In genomic region chr10:95394819-95395812, GRCm38 (mm10) we compare ENCODE assay signal across 8 mouse cellular contexts. TPM values are rescaled to one million over a fixed set of nuclear protein-coding genes. Genes with fewer than 3 reads are reported as not detected.
A peak's percentile ranks its signal among the peaks of the same experiment; 100 is the strongest.
DNase-seq lines count a peak whose midpoint lies in the region; ATAC-seq and TF ChIP-seq lines count a peak whose summit lies in the region.

No protein-coding gene starts in this region.

- H3K27ac ChIP-seq in hindbrain, embryonic 16.5 days (ENCODE audit: low read depth, low read length): no peak overlapping the region
- H3K27ac ChIP-seq in hindbrain, embryonic 14.5 days: no peak overlapping the region
- no peak overlapping the region for H3K27ac ChIP-seq in CH12.LX (ENCODE audit: insufficient read depth, low read depth)
- no peak overlapping the region for H3K27ac ChIP-seq in heart, embryonic 16.5 days (ENCODE audit: low read length)
- peak overlapping the region; percentile 75 for H3K27ac ChIP-seq in lung, embryonic 15.5 days

- H3K4me2 ChIP-seq in hindbrain, embryonic 16.5 days (ENCODE audit: low read length): peak overlapping the region; percentile 14
- H3K4me2 ChIP-seq in hindbrain, embryonic 14.5 days (replicated peaks): no peak overlapping the region
- peak overlapping the region; percentile 100 for H3K4me2 ChIP-seq in CH12.LX (ENCODE audit: insufficient read depth, low read depth, poor library complexity, severe bottlenecking)
- H3K4me2 ChIP-seq in heart, embryonic 16.5 days (ENCODE audit: low read depth, low read length): peak overlapping the region; percentile 60
- peak overlapping the region; percentile 55 for H3K4me2 ChIP-seq in lung, embryonic 15.5 days

- H3K36me3 ChIP-seq in hindbrain, embryonic 16.5 days (ENCODE audit: control insufficient read depth, insufficient read depth, low read length): no peaks in the 10 kb centered on the region
- no peaks in the 10 kb centered on the region for H3K36me3 ChIP-seq in hindbrain, embryonic 14.5 days (replicated peaks; ENCODE audit: control insufficient read depth, insufficient read depth)
- H3K36me3 ChIP-seq in CH12.LX (replicated peaks in 1 of 2; ENCODE audit: control insufficient read depth in 1 of 2, insufficient read depth in 1 of 2, low read length in 1 of 2): no peaks in the 10 kb centered on the region
- H3K36me3 ChIP-seq in heart, embryonic 16.5 days (ENCODE audit: control insufficient read depth, insufficient read depth): no peaks in the 10 kb centered on the region
- no peaks in the 10 kb centered on the region for H3K36me3 ChIP-seq in lung, embryonic 15.5 days

- H3K79me2 ChIP-seq in CH12.LX (replicated peaks; ENCODE audit: control insufficient read depth, extremely low read depth, insufficient read depth, poor library complexity, severe bottlenecking): no peaks in the 10 kb centered on the region

- in situ Hi-C loops in CH12.LX (cut with MboI; ENCODE audit: low pct_ligation_motif_present, low pct_unique_long_range_greater_than_20kb, low sequenced_read_pairs): no loop called here

- H3K4me1 ChIP-seq in hindbrain, embryonic 16.5 days (ENCODE audit: control insufficient read depth, insufficient read depth, low read depth, low read length): no peaks in the 10 kb centered on the region; the same call in none of the 2 replicates
- peaks cover 6% of the 10 kb centered on the region; the same call in 1 of the 2 replicates for H3K4me1 ChIP-seq in hindbrain, embryonic 14.5 days (replicated peaks; ENCODE audit: control insufficient read depth, insufficient read depth, low read length)
- peaks cover 0 to 12% of the 10 kb centered on the region in 2 experiments; a peak in 2 of 4 replicates for H3K4me1 ChIP-seq in CH12.LX (ENCODE audit: control insufficient read depth in 1 of 2, insufficient read depth in 2 of 2)
- peaks cover 15% of the 10 kb centered on the region for H3K4me1 ChIP-seq in heart, embryonic 16.5 days (ENCODE audit: control insufficient read depth, insufficient read depth, low read length)
- H3K4me1 ChIP-seq in lung, embryonic 15.5 days: peaks cover 55% of the 10 kb centered on the region

- no peak for TF ChIP-seq EP300 in CH12.LX (IDR thresholded peaks at IDR 0.05; ENCODE audit: low read length)

- TF ChIP-seq RAD21 in CH12.LX (IDR thresholded peaks at IDR 0.05; ENCODE audit: low read depth, low read length): no peak

- no peak for DNase-seq in hindbrain, embryonic 14.5 days (ENCODE audit: low spot score)
- no peak for DNase-seq in CH12.LX (ENCODE audit: extremely low read depth)
- no peak for DNase-seq in urinary bladder, postnatal 36 days (ENCODE audit: low spot score in 2 of 2)
- DNase-seq in cerebellum, postnatal 14 days: no peak
- no peak for DNase-seq in left cerebral cortex, postnatal 4 days

- no peak overlapping the region for H3K9ac ChIP-seq in hindbrain, embryonic 16.5 days (ENCODE audit: low read depth, low read length)
- H3K9ac ChIP-seq in hindbrain, embryonic 14.5 days: no peak overlapping the region
- peak overlapping the region; percentile 59 for H3K9ac ChIP-seq in CH12.LX (ENCODE audit: insufficient read depth, low read depth)
- H3K9ac ChIP-seq in heart, embryonic 16.5 days (ENCODE audit: low read length): peak overlapping the region; percentile 18; the same call in 1 of the 2 replicates
- peak overlapping the region; percentile 14 for H3K9ac ChIP-seq in lung, embryonic 15.5 days

- intact Hi-C loops in left cerebral cortex, postnatal 4 days (cut with DNase I): no loop called here

- no peak for ATAC-seq in hindbrain, embryonic 16.5 days
- no peak for ATAC-seq in hindbrain, embryonic 14.5 days (ENCODE audit: low FRiP score)
- no peak for ATAC-seq in heart, embryonic 16.5 days (replicated peaks; ENCODE audit: extremely low read depth, insufficient read depth, low FRiP score)
- no peak for ATAC-seq in lung, embryonic 15.5 days (ENCODE audit: borderline replicate concordance, extremely low read depth, low FRiP score, low TSS enrichment)

- 56% methylated on average over 25 of the region's 25 CpGs for WGBS in hindbrain, embryonic 16.5 days
- whole genome bisulfite sequencing in hindbrain, embryonic 14.5 days: 55% methylated on average over 25 of the region's 25 CpGs
- WGBS in heart, embryonic 16.5 days: 38% methylated on average over 25 of the region's 25 CpGs
- 13% methylated on average over 25 of the region's 25 CpGs for WGBS in lung, embryonic 15.5 days

- dilution Hi-C loops in CH12.LX (cut with MboI; ENCODE audit: extremely low pct_ligation_motif_present, extremely low pct_unique_long_range_greater_than_20kb, low sequenced_read_pairs): no loop called here

- H3K9me3 ChIP-seq in hindbrain, embryonic 16.5 days (ENCODE audit: control insufficient read depth, low read length): no peaks in the 10 kb centered on the region
- H3K9me3 ChIP-seq in hindbrain, embryonic 14.5 days (ENCODE audit: control insufficient read depth, low read length): no peaks in the 10 kb centered on the region
- H3K9me3 ChIP-seq in CH12.LX (replicated peaks; ENCODE audit: low read length): no peaks in the 10 kb centered on the region
- no peaks in the 10 kb centered on the region for H3K9me3 ChIP-seq in heart, embryonic 16.5 days (replicated peaks; ENCODE audit: control insufficient read depth, low read length)
- H3K9me3 ChIP-seq in lung, embryonic 15.5 days: no peaks in the 10 kb centered on the region

- no peak overlapping the region for H3K4me3 ChIP-seq in hindbrain, embryonic 16.5 days (ENCODE audit: low read length)
- H3K4me3 ChIP-seq in hindbrain, embryonic 14.5 days (replicated peaks; ENCODE audit: low read length): no peak overlapping the region
- H3K4me3 ChIP-seq in CH12.LX (replicated peaks in 1 of 3; ENCODE audit: low read depth in 2 of 3, low read length in 2 of 3, poor library complexity in 1 of 3): peak overlapping the region in 2 of 3 experiments; percentile 52
- H3K4me3 ChIP-seq in heart, embryonic 16.5 days (ENCODE audit: low read length): peak overlapping the region; percentile 38
- peak overlapping the region; percentile 34 for H3K4me3 ChIP-seq in lung, embryonic 15.5 days

- no peaks in the 10 kb centered on the region for H3K27me3 ChIP-seq in hindbrain, embryonic 16.5 days (replicated peaks; ENCODE audit: control insufficient read depth, insufficient read depth, low read length)
- no peaks in the 10 kb centered on the region for H3K27me3 ChIP-seq in hindbrain, embryonic 14.5 days (ENCODE audit: control insufficient read depth, insufficient read depth, low read length)
- H3K27me3 ChIP-seq in CH12.LX (replicated peaks): no peaks in the 10 kb centered on the region
- H3K27me3 ChIP-seq in heart, embryonic 16.5 days (ENCODE audit: control insufficient read depth, insufficient read depth, low read length): no peaks in the 10 kb centered on the region
- no peaks in the 10 kb centered on the region for H3K27me3 ChIP-seq in lung, embryonic 15.5 days

- no peak for TF ChIP-seq CTCF in CH12.LX (conservative IDR thresholded peaks at IDR 0.05 in 1 of 2, IDR thresholded peaks at IDR 0.05 in 1 of 2; ENCODE audit: low read depth in 2 of 2, low read length in 2 of 2)

- TF ChIP-seq POLR2A in CH12.LX (IDR thresholded peaks at IDR 0.05; ENCODE audit: low read depth, low read length): no peak

TF ChIP-seq in CH12.LX, 34 proteins besides CTCF, POLR2A, EP300 and RAD21:
- no peak for TF ChIP-seq TBP (conservative IDR thresholded peaks at IDR 0.05; ENCODE audit: low read depth, low read length)
- no peak for TF ChIP-seq JUND (conservative IDR thresholded peaks at IDR 0.05; ENCODE audit: low read depth, low read length)
- no peak for TF ChIP-seq E2F4 (IDR thresholded peaks at IDR 0.05; ENCODE audit: insufficient replicate concordance, low read depth, low read length)
- TF ChIP-seq ZKSCAN1 (IDR thresholded peaks at IDR 0.05; ENCODE audit: borderline replicate concordance, low read depth, low read length): no peak
- TF ChIP-seq TCF12 (IDR thresholded peaks at IDR 0.05; ENCODE audit: low read depth, low read length): peak; percentile 21; the same call in 1 of the 2 replicates
- TF ChIP-seq JUN (IDR thresholded peaks at IDR 0.05; ENCODE audit: insufficient read depth, low read depth, low read length): no peak
- TF ChIP-seq SIN3A (IDR thresholded peaks at IDR 0.05; ENCODE audit: low read length): peak; percentile 27; the same call in 1 of the 2 replicates
- TF ChIP-seq BHLHE40 (IDR thresholded peaks at IDR 0.05; ENCODE audit: low read depth, low read length): 0 out of 2 replicates have a peak, but pooled peaks have one; percentile 25
- TF ChIP-seq MAZ (IDR thresholded peaks at IDR 0.05; ENCODE audit: low read depth, low read length): no peak
- no peak for TF ChIP-seq USF2 (conservative IDR thresholded peaks at IDR 0.05; ENCODE audit: low read depth, low read length)
- peak; percentile 79 for TF ChIP-seq ZNF384 (IDR thresholded peaks at IDR 0.05; ENCODE audit: low read depth, low read length)
- no peak for TF ChIP-seq KAT2A (IDR thresholded peaks at IDR 0.05; ENCODE audit: insufficient replicate concordance, low read length)
- TF ChIP-seq SMC3 (IDR thresholded peaks at IDR 0.05; ENCODE audit: low read depth, low read length): no peak

RNA-seq across cellular contexts. Expression of gene Socs2, which starts 21.9 kb away (rescaled TPM):
- 121 and 122 TPM in 2 replicates for polyA plus RNA-seq in hindbrain, embryonic 16.5 days (2015; fragmentation: Nextera tagmentation; extraction: Ambion mirVana)
- 133 and 138 TPM in 2 replicates for polyA plus RNA-seq in hindbrain, embryonic 14.5 days (2014; fragmentation: Nextera tagmentation; extraction: Ambion mirVana)
- total RNA-seq in CH12.LX (2012; rRNA removed) (7.8 and 8.1 TPM in 2 replicates), CH12.LX (2014; rRNA removed) (13.8 and 15.7 TPM in 2 replicates)
- 12.0 and 16.3 TPM in 2 replicates for polyA plus RNA-seq in CH12.LX (2012; ENCODE audit: insufficient read length, low read depth)
- 33.9 and 40.8 TPM in 2 replicates for polyA plus RNA-seq in heart, embryonic 16.5 days (2015; fragmentation: Nextera tagmentation; extraction: Ambion mirVana)
- 121 and 124 TPM in 2 replicates for polyA plus RNA-seq in lung, embryonic 15.5 days (2015; fragmentation: Nextera tagmentation; extraction: Ambion mirVana)
- total RNA-seq in left cerebral cortex, postnatal 4 days (2021): 10 to 100 TPM; 78.0 to 81.5 TPM

Comparison
In these comparisons a context has a peak if more than half of its experiments do, and no peak if none do; other contexts are left out.
1. H3K4me3 ChIP-seq: peak in CH12.LX (2 of 3), heart, embryonic 16.5 days (single experiment) and lung, embryonic 15.5 days (single experiment); none in hindbrain, embryonic 16.5 days (single experiment) and hindbrain, embryonic 14.5 days (single experiment).
2. H3K9ac ChIP-seq: peak in CH12.LX (single experiment), heart, embryonic 16.5 days (single experiment) and lung, embryonic 15.5 days (single experiment); none in hindbrain, embryonic 16.5 days (single experiment) and hindbrain, embryonic 14.5 days (single experiment).